Mouse (Mus musculus): ENCODE measurements at regions not wholly inside any gene's neighbourhood (a gene's known extent, or its start where the extent isn't known, plus 50 kb on each side); places are given as distances from the start of the nearest gene placed in this dataset.

GRCm38 (mm10) chr13:102157369-102158130 is 389.5 kb upstream of the Pik3r1 start:
- no peak for DNase-seq

GRCm38 (mm10) chr13:102173382-102174234 is 405.6 kb upstream of the Pik3r1 start:
- 95% methylated on average over 9 of the region's 9 CpGs for WGBS
- Histone ChIP-seq H3K27me3 (ENCODE audit: control insufficient read depth, insufficient read depth, low read length) (no peaks in the 10 kb centered on the region), H3K4me1 (replicated peaks; ENCODE audit: control insufficient read depth, insufficient read depth, low read length) (no peaks in the 10 kb centered on the region), H3K36me3 (ENCODE audit: control insufficient read depth, insufficient read depth, low read length) (no peaks in the 10 kb centered on the region), H3K4me3 (ENCODE audit: control insufficient read depth, insufficient read depth, low read length) (no peak overlapping the region), H3K27ac (ENCODE audit: control insufficient read depth, insufficient read depth, low read length) (no peak overlapping the region)
- DNase-seq: no peak
- TF ChIP-seq CTCF (IDR thresholded peaks at IDR 0.05; ENCODE audit: borderline replicate concordance, control insufficient read depth, extremely low read depth, insufficient read depth, low read length, poor library complexity) (no peak), POLR2A (IDR thresholded peaks at IDR 0.05; ENCODE audit: control insufficient read depth, extremely low read depth, insufficient read depth, low read length, poor library complexity) (no peak)

More at GRCm38 (mm10) chr13:102157369-102158130, 389.5 kb upstream of the Pik3r1 start:
- H3K4me3 ChIP-seq (ENCODE audit: control insufficient read depth, insufficient read depth, low read length): no peak overlapping the region
- no peaks in the 10 kb centered on the region for H3K4me1 ChIP-seq (replicated peaks; ENCODE audit: control insufficient read depth, insufficient read depth, low read length)
- H3K27me3 ChIP-seq (ENCODE audit: control insufficient read depth, insufficient read depth, low read length): no peaks in the 10 kb centered on the region
- TF ChIP-seq CTCF (IDR thresholded peaks at IDR 0.05; ENCODE audit: borderline replicate concordance, control insufficient read depth, extremely low read depth, insufficient read depth, low read length, poor library complexity) (no peak), POLR2A (IDR thresholded peaks at IDR 0.05; ENCODE audit: control insufficient read depth, extremely low read depth, insufficient read depth, low read length, poor library complexity) (no peak)
- H3K36me3 ChIP-seq (ENCODE audit: control insufficient read depth, insufficient read depth, low read length): no peaks in the 10 kb centered on the region
- H3K27ac ChIP-seq (ENCODE audit: control insufficient read depth, insufficient read depth, low read length): no peak overlapping the region
- WGBS: 95% methylated on average over 6 of the region's 6 CpGs

- 98% methylated on average over 3 of the region's 3 CpGs for WGBS
- Histone ChIP-seq H3K36me3 (ENCODE audit: control insufficient read depth, insufficient read depth, low read length) (no peaks in the 10 kb centered on the region), H3K4me3 (ENCODE audit: control insufficient read depth, insufficient read depth, low read length) (no peak overlapping the region), H3K27me3 (ENCODE audit: control insufficient read depth, insufficient read depth, low read length) (no peaks in the 10 kb centered on the region), H3K27ac (ENCODE audit: control insufficient read depth, insufficient read depth, low read length) (no peak overlapping the region), H3K4me1 (replicated peaks; ENCODE audit: control insufficient read depth, insufficient read depth, low read length) (no peaks in the 10 kb centered on the region)
- DNase-seq: no peak
- TF ChIP-seq CTCF (IDR thresholded peaks at IDR 0.05; ENCODE audit: borderline replicate concordance, control insufficient read depth, extremely low read depth, insufficient read depth, low read length, poor library complexity): no peak
- TF ChIP-seq POLR2A (IDR thresholded peaks at IDR 0.05; ENCODE audit: control insufficient read depth, extremely low read depth, insufficient read depth, low read length, poor library complexity): no peak
Measured at GRCm38 (mm10) chr13:102174431-102174830, 406.4 kb upstream of the Pik3r1 start.

GRCm38 (mm10) chr13:102174896-102175295 is 406.9 kb upstream of the Pik3r1 start:
- Histone ChIP-seq H3K4me3 (ENCODE audit: control insufficient read depth, insufficient read depth, low read length) (no peak overlapping the region), H3K4me1 (replicated peaks; ENCODE audit: control insufficient read depth, insufficient read depth, low read length) (no peaks in the 10 kb centered on the region), H3K27me3 (ENCODE audit: control insufficient read depth, insufficient read depth, low read length) (no peaks in the 10 kb centered on the region), H3K36me3 (ENCODE audit: control insufficient read depth, insufficient read depth, low read length) (no peaks in the 10 kb centered on the region), H3K27ac (ENCODE audit: control insufficient read depth, insufficient read depth, low read length) (no peak overlapping the region)
- TF ChIP-seq POLR2A (IDR thresholded peaks at IDR 0.05; ENCODE audit: control insufficient read depth, extremely low read depth, insufficient read depth, low read length, poor library complexity): no peak
- TF ChIP-seq CTCF (IDR thresholded peaks at IDR 0.05; ENCODE audit: borderline replicate concordance, control insufficient read depth, extremely low read depth, insufficient read depth, low read length, poor library complexity): no peak
- no peak for DNase-seq
- 95% methylated on average over 2 of the region's 2 CpGs for WGBS

GRCm38 (mm10) chr13:102175406-102175805 is 407.4 kb upstream of the Pik3r1 start:
- Histone ChIP-seq H3K36me3 (ENCODE audit: control insufficient read depth, insufficient read depth, low read length) (no peaks in the 10 kb centered on the region), H3K27me3 (ENCODE audit: control insufficient read depth, insufficient read depth, low read length) (no peaks in the 10 kb centered on the region), H3K4me1 (replicated peaks; ENCODE audit: control insufficient read depth, insufficient read depth, low read length) (no peaks in the 10 kb centered on the region), H3K27ac (ENCODE audit: control insufficient read depth, insufficient read depth, low read length) (no peak overlapping the region), H3K4me3 (ENCODE audit: control insufficient read depth, insufficient read depth, low read length) (no peak overlapping the region)
- DNase-seq: no peak
- no peak for TF ChIP-seq CTCF (IDR thresholded peaks at IDR 0.05; ENCODE audit: borderline replicate concordance, control insufficient read depth, extremely low read depth, insufficient read depth, low read length, poor library complexity)
- TF ChIP-seq POLR2A (IDR thresholded peaks at IDR 0.05; ENCODE audit: control insufficient read depth, extremely low read depth, insufficient read depth, low read length, poor library complexity): no peak
- 95% methylated on average over 1 of the region's 1 CpGs for WGBS

- WGBS: 86% methylated on average over 2 of the region's 2 CpGs
- H3K36me3 ChIP-seq (ENCODE audit: control insufficient read depth, insufficient read depth, low read length): no peaks in the 10 kb centered on the region
- H3K4me3 ChIP-seq (ENCODE audit: control insufficient read depth, insufficient read depth, low read length): no peak overlapping the region
- H3K27me3 ChIP-seq (ENCODE audit: control insufficient read depth, insufficient read depth, low read length): no peaks in the 10 kb centered on the region
- no peak overlapping the region for H3K27ac ChIP-seq (ENCODE audit: control insufficient read depth, insufficient read depth, low read length)
- no peak for TF ChIP-seq POLR2A (IDR thresholded peaks at IDR 0.05; ENCODE audit: control insufficient read depth, extremely low read depth, insufficient read depth, low read length, poor library complexity)
- TF ChIP-seq CTCF (IDR thresholded peaks at IDR 0.05; ENCODE audit: borderline replicate concordance, control insufficient read depth, extremely low read depth, insufficient read depth, low read length, poor library complexity): no peak
- no peak for DNase-seq
- no peaks in the 10 kb centered on the region for H3K4me1 ChIP-seq (replicated peaks; ENCODE audit: control insufficient read depth, insufficient read depth, low read length)
Measured at GRCm38 (mm10) chr13:102176456-102176855, 408.4 kb upstream of the Pik3r1 start.
